Mouse (Mus musculus): ENCODE measurements around the gene Zbtb49. TPM values are rescaled to one million over a fixed set of nuclear protein-coding genes. Genes with fewer than 3 reads are reported as not detected.

Zbtb49 gene
- total RNA-seq (2017), result 23.5 and 25.6 TPM in 2 replicates

DNA sequence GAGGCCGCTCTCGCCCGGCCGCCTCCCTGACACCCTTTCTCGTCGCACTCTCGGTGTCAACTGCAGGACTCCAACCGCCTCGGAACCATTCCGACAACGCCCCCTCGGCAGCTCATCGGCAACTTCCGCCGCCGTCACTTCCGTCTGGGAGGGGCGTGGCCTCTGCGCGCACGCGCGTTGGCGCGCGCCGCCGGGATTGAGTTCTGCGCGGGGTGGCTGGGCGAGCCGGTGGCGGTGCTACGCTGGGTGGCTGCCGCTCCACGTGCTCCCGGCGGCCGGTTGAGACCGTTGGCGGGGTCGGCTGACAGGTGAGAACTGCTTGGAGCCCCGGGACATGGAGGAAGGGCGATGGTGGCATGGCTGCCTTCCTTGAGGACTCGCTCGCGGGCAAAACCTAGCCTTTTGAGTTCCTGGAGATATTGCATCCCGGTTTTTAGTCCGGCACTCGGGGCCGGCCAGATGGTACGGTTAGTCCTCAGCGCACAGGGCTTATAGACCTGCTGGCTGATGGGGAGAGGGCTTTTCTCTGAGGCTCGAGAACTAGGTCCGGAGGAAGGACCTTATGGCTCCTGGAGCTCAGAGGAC lies at the start of gene Zbtb49, which contains the start of gene Lyar:
Gene Zbtb49, minus strand, starts transcription at position 130 of the 585 bp plus-strand sequence.
Gene Lyar, plus strand, starts transcription at position 143 of the 585 bp plus-strand sequence.
- peak; percentile 88 for ATAC-seq (ENCODE audit: extremely low read depth, insufficient number of reproducible peaks, low FRiP score, poor library complexity, severe bottlenecking)

DNA sequence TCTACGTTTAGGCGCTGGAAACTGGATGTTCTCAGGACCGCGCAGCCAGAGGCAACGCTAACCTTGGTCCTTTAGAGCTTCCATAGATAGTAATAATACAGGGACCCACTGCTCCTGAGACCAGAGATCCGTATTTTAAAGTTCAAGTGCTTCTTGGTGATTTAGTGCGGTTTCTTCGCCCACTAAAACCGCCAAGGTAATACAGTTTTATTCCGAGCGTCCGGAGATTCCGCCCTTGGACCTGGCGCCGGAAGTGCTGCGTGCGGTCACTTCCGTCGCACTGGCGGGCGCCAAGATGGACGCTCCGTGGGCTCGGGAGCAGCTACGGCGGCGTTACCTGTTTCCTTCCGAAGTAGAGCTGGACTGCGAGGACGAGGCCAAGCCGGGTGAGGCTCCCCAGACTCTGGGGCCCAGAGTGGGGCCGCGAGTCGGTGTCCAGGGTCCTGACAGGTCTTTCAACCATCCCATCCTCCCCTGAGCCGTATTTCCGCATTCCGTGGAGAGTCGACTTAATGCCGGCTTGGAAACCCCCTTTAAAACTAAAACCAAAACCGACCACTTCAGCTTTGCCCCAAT lies 39.9 kb upstream of the Zbtb49 start, which contains the start of gene Tmem128:
Gene Tmem128, plus strand, starts transcription at position 79 of the 576 bp plus-strand sequence.
- peak; percentile 77 for ATAC-seq (ENCODE audit: extremely low read depth, insufficient number of reproducible peaks, low FRiP score, poor library complexity, severe bottlenecking)

DNA sequence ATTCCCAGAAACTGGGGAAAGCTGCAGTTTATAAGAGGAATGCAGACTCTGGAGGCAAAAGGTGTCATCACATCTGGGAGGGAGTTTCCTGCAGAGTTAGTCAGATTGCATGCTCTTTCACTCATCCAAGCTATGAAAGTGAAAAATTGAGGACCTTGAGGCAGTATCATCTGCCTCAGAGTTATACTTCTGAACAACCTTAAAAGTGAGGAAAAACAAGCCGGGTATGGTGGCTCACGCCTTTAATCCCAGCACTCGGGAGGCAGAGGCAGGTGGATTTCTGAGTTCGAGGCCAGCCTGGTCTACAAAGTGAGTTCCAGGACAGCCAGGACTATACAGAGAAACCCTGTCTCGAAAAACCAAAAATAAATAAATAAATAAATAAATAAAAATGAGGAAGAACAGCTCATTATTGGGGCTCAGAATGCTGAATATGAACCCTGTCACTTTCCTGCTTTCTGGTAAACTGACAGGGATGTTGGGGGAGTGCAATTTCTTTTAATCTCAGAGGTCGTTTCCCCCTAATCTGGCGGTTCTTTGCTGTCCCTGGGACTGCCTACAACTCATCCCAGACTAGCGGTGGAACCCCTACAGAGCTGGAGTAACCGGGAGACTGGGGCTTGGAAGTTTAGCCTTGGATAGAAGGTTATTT lies 39.3 kb upstream of the Zbtb49 start:
- no peak for ATAC-seq (ENCODE audit: extremely low read depth, insufficient number of reproducible peaks, low FRiP score, poor library complexity, severe bottlenecking)

DNA sequence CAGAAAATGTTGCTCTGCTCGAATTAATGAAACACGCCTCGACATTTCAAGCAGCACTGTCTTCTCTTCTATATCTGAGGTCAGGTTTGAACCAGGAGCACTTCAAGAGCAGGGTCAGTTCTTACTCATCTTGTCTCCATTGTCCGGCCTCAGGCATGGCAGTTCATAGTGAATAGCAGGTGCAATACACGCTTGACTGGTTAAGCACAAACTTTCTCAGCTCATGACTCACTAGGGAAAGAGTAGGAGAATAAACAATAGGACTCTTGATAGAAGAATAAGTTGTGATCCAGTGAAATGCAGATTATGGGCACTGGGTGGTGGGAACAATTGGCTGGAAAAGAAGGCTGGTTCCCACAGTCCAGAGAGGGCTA lies 38.5 kb upstream of the Zbtb49 start:
- ATAC-seq (ENCODE audit: extremely low read depth, insufficient number of reproducible peaks, low FRiP score, poor library complexity, severe bottlenecking), result no peak

DNA sequence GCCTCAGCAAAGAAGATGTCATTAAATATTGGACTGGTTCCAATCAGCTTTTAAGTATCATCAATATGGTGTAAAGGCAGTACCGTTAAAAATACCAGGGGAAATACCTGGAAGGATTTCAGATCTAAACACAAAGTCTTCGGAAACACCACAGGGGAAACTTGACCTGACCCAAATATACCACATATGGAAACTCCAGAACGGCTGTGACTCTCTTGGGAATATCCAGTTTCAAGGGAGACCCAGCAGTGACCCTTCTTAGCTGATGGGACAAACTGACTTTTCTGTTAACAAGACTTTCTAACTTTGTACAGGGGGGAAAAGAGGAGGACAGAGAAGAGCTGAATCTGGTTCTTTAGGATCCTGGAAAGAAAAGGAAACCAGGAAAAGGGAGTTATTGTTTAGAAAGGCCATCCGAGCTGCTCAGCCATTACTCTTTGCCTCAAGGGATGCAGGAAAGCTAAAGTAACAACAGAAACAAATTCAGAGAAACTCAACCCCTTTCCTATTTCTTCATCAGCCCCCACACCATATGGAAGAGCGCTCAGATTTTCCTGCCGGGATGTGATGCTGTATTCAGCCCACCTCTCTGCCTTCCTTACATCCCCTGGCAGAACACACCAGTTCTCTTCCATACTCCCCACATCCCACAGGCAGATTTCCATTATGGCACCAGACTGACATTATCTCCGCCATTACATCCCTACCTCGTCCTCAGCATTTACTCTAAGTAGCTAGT lies 37.9 kb upstream of the Zbtb49 start:
- ATAC-seq (ENCODE audit: extremely low read depth, insufficient number of reproducible peaks, low FRiP score, poor library complexity, severe bottlenecking), result no peak

DNA sequence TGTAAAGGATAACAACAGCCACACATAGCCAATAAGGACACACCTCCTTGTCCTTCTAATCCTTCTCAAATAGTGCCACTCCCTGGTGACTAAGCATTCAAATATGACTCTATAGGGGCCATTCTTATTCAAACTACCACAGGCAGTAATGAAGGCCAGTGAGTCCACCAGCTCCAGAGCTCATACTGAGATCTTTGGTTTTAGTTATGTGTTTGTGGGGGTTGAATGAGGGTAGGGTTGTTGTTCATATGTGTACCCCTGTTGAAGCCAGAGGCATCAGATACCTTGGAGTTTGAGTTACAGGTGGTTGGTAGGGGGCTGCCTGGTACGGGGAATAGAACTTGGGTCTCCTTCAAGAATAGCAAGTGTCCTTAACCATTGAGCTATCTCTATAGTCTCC lies 36.3 kb upstream of the Zbtb49 start:
- ATAC-seq (ENCODE audit: extremely low read depth, insufficient number of reproducible peaks, low FRiP score, poor library complexity, severe bottlenecking), result no peak

DNA sequence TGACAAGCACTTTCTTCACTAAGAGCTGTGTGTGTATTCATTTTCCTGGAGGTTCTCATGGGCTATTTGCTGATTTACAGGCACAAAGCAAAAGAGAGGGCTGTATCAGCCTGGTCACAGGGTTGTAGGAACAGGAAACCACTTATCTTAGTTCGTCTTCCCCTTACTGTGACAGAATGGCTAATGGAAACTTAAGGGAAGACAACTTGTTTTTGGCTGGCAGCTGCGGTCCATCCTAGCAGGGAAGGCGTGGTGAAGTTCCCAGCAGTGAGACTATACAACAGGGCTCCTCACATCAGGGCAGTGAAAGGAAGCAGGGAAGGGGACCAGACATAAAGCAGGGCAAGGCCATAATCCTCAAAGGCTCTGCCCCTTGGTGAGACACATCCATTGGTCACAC lies 35.4 kb upstream of the Zbtb49 start:
- ATAC-seq (ENCODE audit: extremely low read depth, insufficient number of reproducible peaks, low FRiP score, poor library complexity, severe bottlenecking), result no peak

DNA sequence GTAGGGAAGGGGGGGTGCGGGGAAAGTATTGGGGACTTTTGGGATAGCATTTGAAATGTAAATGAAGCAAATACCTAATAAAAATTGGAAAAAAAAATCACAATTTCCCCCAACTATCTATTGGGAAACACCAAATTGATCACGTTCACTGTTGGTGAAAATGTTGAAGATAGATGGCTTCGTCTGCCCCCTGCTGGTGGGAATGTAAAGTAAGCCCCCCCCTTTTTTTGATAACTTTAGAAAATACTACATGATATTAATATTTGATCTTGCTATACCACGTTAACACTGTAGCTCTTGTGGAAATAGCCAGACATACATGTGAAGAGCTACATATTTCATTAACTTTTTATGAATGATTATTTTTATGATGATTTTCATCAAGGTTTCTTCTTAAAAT lies 34.9 kb upstream of the Zbtb49 start:
- no peak for ATAC-seq (ENCODE audit: extremely low read depth, insufficient number of reproducible peaks, low FRiP score, poor library complexity, severe bottlenecking)

DNA sequence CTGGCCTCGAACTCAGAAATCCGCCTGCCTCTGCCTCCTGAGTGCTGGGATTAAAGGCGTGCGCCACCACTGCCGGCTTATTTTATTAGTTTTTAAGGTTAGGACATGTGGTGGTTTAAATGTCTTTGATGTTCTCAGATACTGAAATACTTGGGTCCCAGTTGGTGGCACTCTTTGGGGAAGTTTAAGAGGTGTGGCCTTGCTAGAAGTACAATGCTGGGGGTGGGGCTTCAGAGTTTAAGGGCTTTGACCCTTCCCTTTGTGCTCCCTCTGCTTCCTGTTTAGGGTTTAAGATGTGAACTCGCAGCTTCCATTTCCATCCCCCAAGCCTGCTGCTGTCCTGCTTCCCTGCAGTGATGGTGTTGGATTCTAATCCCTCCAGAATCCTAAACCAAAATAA lies 21.7 kb upstream of the Zbtb49 start:
- ATAC-seq (ENCODE audit: extremely low read depth, insufficient number of reproducible peaks, low FRiP score, poor library complexity, severe bottlenecking), result no peak

DNA sequence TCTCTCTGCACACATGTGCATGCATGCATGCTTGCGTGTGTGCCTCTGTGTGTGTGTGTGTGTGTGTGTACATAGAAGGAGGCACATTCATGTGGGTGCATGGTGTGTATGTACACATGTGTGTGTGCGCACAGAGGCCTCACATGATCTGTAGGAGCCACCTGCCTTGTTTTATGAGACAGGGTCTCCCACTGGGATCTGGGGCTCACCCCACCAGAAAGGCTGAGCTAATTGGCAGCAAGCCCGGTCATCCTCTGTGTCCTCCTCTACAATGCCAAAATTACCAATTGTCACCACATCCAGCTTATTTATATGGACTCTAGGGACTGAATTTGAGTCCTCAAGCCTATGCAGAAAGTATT lies 21.2 kb upstream of the Zbtb49 start:
- ATAC-seq (ENCODE audit: extremely low read depth, insufficient number of reproducible peaks, low FRiP score, poor library complexity, severe bottlenecking), result no peak

DNA sequence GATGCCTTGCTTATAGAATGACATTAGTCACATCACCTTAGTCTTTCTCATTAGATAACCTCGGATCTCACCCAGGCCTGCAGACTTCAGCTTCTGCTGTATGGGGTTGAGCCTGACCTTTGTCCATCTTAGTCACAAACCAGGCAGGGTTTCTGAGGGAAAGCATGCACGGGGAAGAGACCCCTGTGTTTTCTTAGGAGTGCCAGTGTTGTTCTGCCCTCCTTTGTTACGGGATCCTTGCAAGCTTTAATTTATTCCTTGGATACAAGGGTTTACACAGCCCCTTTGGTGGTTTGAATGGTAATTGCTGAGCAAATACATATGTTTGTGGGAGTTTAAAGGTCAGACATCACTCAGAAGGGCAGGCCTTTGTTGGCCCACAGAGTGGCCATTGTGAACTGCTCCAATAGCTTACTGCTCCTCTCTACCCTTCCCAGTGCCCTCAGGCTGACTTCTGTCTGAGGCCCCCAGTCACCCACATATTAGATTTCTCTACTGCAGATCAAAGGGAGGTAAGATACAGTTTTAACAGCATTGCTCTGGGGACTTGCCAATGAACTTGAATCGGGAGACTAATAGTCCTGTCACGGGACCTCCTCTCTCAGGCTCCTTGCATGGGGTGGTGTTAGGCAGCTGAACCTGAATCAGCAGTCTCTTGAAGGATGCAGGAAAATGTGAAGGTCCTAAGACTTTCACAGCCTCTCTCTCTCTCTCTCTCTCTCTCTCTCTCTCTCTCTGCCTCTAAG lies 20.6 kb upstream of the Zbtb49 start:
- ATAC-seq (ENCODE audit: extremely low read depth, insufficient number of reproducible peaks, low FRiP score, poor library complexity, severe bottlenecking), result no peak

DNA sequence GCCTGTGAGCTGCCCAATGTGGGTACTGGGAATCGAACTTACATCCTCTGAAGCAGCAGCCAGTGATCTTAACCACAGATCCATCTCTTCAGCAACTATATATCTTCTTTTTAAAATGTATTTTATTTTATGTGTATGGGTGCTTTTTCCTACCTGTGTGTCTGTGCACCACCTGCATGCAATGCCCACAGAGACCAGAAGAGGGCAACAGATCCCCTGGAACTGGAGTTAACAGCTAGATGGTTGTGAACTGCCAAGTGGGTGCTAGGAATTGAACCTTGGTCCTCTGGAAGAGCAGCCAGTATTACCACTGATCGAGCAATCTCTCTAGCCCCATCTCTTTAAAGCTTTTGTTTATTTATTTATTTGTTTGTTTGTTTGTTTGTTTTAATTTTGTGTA lies 16.4 kb upstream of the Zbtb49 start:
- no peak for ATAC-seq (ENCODE audit: extremely low read depth, insufficient number of reproducible peaks, low FRiP score, poor library complexity, severe bottlenecking)

DNA sequence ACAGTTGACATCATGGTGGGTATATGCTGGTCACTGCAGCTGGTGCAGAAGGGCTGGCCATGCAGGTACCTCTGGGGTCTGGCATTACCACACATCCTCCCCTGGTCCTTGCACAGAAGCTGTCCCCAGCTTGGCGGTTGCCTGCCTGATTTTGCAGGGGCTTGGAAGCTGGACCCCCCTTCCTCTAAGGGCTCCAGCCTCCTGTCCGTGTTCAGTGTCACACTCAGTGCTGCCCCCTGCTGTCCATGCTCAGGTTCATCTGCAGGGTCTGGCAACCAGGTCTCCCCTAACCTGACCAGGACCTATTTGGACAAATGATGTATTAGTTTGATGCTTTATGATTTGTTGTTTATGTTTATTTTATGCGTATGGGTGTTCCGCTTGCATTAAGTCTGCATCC lies 15.2 kb upstream of the Zbtb49 start:
- ATAC-seq (ENCODE audit: extremely low read depth, insufficient number of reproducible peaks, low FRiP score, poor library complexity, severe bottlenecking), result peak; percentile 65

DNA sequence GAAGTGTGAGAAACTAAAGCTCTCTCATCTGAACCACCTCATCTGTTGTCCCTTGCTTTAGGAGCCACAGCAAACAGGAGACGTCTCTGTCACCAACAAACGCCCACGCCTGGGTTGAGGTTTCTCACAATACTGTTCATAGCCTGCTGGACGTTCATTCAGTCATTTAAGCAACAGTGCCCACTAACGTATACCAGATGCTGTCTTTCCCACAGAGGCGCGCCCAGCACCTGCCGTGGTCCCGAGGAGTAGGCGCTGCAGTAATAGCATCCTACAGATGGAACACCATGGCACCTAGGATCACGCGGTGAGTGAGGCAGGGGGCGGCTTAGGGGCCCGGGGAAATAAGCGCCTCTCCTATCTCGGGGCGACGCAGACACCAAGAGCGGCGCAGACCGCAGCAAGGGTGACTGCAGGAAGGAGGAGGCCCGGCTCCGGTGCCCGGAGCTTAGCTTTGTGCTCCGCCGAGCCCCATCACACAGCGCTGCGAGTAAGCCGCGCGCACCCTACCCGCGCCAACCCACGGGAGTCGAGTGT lies 418 bp downstream of the Zbtb49 start:
- ATAC-seq (ENCODE audit: extremely low read depth, insufficient number of reproducible peaks, low FRiP score, poor library complexity, severe bottlenecking), result peak; percentile 15; the same call in 1 of the 2 replicates

DNA sequence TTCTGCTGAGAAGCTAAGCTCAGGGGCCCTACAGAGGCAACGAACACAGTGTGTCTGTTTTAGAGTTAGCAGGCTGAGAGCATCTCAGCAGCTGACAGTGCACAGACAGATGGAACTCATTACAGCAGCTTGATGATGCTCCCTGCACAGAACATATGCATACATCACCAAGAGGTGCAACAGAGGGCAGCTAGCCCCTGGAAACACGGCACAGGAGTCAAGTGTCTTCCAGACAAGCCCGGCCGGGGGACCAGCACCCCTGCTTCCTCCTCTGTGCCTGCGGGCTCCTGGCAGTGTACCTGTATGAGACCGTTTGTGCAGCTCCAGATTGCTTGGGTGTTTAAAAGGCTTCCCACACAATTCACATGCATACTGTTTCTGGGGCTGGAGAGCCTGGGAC lies 7.2 kb downstream of the Zbtb49 start:
- ATAC-seq (ENCODE audit: extremely low read depth, insufficient number of reproducible peaks, low FRiP score, poor library complexity, severe bottlenecking), result no peak

DNA sequence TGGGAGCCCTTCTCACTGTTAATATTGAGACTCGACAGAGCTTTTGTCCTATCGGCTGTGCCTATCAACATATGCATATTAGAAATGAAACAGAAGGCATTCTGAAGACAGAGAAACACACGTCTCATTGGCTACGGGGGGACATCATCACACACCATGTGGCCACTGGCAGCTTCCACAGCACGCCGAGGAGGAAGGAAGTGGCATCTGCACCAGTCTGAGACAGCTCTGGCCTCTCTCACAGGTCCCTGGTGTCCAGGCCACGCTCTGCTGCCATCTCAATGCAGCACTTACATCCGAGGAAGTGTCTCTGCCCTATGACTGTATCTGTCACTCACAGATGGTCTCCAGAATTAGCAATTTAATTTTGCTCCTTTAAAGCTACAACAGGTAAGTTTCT lies 8.6 kb downstream of the Zbtb49 start:
- peak; percentile 96 for ATAC-seq (ENCODE audit: extremely low read depth, insufficient number of reproducible peaks, low FRiP score, poor library complexity, severe bottlenecking)

DNA sequence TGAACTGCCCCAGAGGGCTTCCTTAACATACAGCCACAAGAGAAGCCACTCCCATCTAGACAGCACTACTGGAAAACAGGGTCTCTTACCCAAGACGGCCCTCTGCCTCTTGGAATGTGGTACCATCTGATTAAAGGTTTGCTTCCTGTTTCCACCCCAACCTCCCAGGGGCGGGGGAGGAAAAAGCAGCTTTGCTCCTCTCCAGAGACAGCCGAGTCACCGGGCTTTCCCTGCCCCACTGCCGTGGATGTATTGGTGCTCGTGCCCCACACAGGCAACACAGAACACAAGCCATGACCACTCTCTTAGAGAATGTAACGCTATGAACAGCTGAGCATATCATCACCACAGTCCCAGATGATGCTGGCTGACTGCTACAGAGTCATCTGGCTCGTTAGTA lies 11.3 kb downstream of the Zbtb49 start:
- no peak for ATAC-seq (ENCODE audit: extremely low read depth, insufficient number of reproducible peaks, low FRiP score, poor library complexity, severe bottlenecking)

DNA sequence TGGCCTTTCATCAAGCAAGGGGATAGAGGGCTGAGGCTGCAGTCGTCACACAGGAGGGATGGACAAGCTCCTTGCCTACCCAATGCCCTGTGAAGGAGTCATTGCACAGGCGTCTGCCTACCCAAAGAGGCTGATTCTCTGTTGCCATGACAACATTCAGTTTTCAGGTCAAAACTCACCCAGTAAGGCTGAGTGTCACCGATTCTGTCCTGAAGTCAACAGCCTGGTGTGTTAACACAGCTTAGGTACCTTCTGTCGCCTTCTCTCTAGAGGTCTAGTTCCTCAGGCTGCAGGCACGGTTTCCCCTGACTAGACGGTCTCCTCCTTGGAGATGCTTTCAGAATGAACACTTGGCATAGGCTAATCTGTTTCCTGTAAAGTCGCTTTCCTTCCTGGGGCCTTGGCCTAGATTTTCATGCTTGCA lies 14.9 kb downstream of the Zbtb49 start:
- ATAC-seq (ENCODE audit: extremely low read depth, insufficient number of reproducible peaks, low FRiP score, poor library complexity, severe bottlenecking), result no peak

DNA sequence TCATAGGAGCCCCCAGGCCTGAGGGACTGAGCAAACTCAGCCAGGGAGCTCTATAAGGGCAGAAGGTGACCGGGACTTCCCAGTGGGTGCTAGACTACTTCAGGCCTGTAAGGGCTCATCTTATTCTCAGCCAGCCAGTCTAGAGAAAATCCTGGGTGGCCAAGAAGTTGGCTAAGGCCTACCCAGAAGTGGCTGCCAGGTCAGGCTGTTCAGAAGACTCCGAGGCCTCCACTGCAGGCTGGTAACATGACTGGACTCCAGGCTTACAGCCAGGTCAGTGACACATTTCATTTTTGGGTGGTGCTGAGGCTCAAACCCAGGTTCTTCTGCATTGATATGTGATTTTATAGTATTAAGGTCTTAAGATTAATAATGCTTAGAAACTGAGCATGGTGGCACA lies 20.6 kb downstream of the Zbtb49 start:
- ATAC-seq (ENCODE audit: extremely low read depth, insufficient number of reproducible peaks, low FRiP score, poor library complexity, severe bottlenecking), result no peak
